Mouse (Mus musculus): ENCODE data around the gene Arf3.

DNA sequence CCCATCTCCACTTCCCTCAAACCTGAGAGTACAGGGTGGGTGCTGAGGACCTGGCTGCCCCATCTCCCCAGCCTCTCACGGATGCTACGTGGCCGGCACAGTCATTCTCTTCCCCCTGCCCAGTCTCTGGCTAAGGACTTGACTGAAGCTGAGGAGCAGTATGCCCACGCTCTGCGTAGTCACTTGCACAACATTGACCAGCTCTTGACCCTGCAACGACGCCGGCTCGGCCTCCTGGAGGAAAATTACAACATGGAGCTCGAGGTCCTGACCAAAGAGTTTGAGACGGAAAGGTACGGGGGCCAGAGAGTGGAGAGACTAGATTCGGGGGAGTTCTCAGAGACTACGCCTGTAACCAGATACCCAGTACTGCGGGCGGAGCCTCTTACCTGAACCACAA is 45.7 kb downstream of the Arf3 start:
- TF ChIP-seq CTCF (IDR thresholded peaks at IDR 0.05; ENCODE audit: insufficient read depth, low read length) (no peak), POLR2A (IDR thresholded peaks at IDR 0.05; ENCODE audit: borderline replicate concordance, extremely low read depth, low read depth, low read length) (no peak)
